Mouse (Mus musculus) intestine, embryonic 14.5 days (tissue): Measurements from ENCODE around the gene Alk. TPM values are rescaled to one million over a fixed set of nuclear protein-coding genes. Genes with fewer than 3 reads are reported as not detected.

Source experiments
- ATAC-seq: fragments of 200-750 bp; cut with Nextera tagmentation; replicated peaks from 2 replicates; pipeline ENCODE4 v1.8.0; 2017; ENCODE audit warnings: low read depth, moderate number of reproducible peaks, moderate TSS enrichment, moderate library complexity; ENCODE audit not compliant: low FRiP score, low TSS enrichment
- DNase-seq: peaks from one replicate; pipeline ENCODE4 v3.0.0-alpha.2; 2018; ENCODE audit warnings: low spot score
- H3K27ac ChIP-seq: fragments of 300-500 bp; sonication (generic); 2 replicates; pipeline ENCODE4 v1.5.1; 2014; ENCODE audit warnings: low read depth, mild to moderate bottlenecking, control low read depth
- H3K27me3 ChIP-seq: fragments of 300-500 bp; sonication (generic); replicated peaks from 2 replicates; pipeline ENCODE4 v1.6.1; 2014; ENCODE audit warnings: low read length, control low read depth; ENCODE audit not compliant: control insufficient read depth, insufficient read depth
- H3K36me3 ChIP-seq: fragments of 300-500 bp; sonication (generic); 2 replicates; pipeline ENCODE4 v1.6.1; 2014; ENCODE audit warnings: low read length, control low read depth; ENCODE audit not compliant: control insufficient read depth, insufficient read depth
- H3K4me1 ChIP-seq: fragments of 300-500 bp; sonication (generic); replicated peaks from 2 replicates; pipeline ENCODE4 v1.6.1; 2014; ENCODE audit warnings: low read length, control low read depth, mixed read lengths; ENCODE audit not compliant: control insufficient read depth, insufficient read depth
- H3K4me2 ChIP-seq: fragments of 300-500 bp; sonication (generic); 2 replicates; pipeline ENCODE4 v1.6.1; 2014; ENCODE audit warnings: low read length
- H3K4me3 ChIP-seq: fragments of 300-500 bp; sonication (generic); 2 replicates; pipeline ENCODE4 v1.5.1; 2014; ENCODE audit warnings: low read depth, low read length, control low read depth, mixed read lengths
- H3K9ac ChIP-seq: fragments of 300-500 bp; sonication (generic); 2 replicates; pipeline ENCODE4 v1.6.1; 2014; ENCODE audit warnings: mild to moderate bottlenecking, low read length
- H3K9me3 ChIP-seq: fragments of 300-500 bp; sonication (generic); 2 replicates; pipeline ENCODE4 v1.6.1; 2016; ENCODE audit warnings: low read length, control low read depth; ENCODE audit not compliant: control insufficient read depth
- WGBS: fragments of 180-500 bp; shearing (Covaris S2); extraction: QIAGEN DNeasy Blood & Tissue Kit; methylation state at CpG from one replicate; pipeline ENCODE4 v1.1.7; 2014; 5-methylcytosine and 5-hydroxymethylcytosine counted together
- polyA plus RNA-seq: library from polyadenylated mRNA; unstranded; fragments of >200 nt; fragmentation: Nextera tagmentation; extraction: Ambion mirVana; gene quantifications from 2 replicates; pipeline ENCODE4 v1.2.1, GENCODE M21; 2014

The Alk gene
- polyA plus RNA-seq, 1 experiment from 2014 or later = 0.61 TPM

- WGBS = 62% methylated on average over 5 of the region's 5 CpGs
- no peak overlapping the region for H3K4me2 ChIP-seq
- H3K27me3 ChIP-seq = 0 out of 2 replicates have a peak, but pooled peaks cover 2% of the 10 kb centered on the region
- no peak overlapping the region for H3K4me3 ChIP-seq
- no peak overlapping the region for H3K27ac ChIP-seq
- no peaks in the 10 kb centered on the region for H3K36me3 ChIP-seq
- no peak for DNase-seq
- no peak for ATAC-seq
- no peaks in the 10 kb centered on the region for H3K9me3 ChIP-seq
- no peak overlapping the region for H3K9ac ChIP-seq
- no peaks in the 10 kb centered on the region for H3K4me1 ChIP-seq
These were observed 731.5 kb downstream of the Alk start for GRCm38 (mm10) chr17:71872976-71873375.

- WGBS = 77% methylated on average over 7 of the region's 7 CpGs
- Histone ChIP-seq H3K36me3 (no peaks in the 10 kb centered on the region), H3K9me3 (no peaks in the 10 kb centered on the region), H3K4me2 (no peak overlapping the region), H3K27ac (no peak overlapping the region), H3K9ac (no peak overlapping the region), H3K4me3 (no peak overlapping the region), H3K4me1 (no peaks in the 10 kb centered on the region), H3K27me3 (0 out of 2 replicates have a peak, but pooled peaks cover 2% of the 10 kb centered on the region)
- DNase-seq (no peak), ATAC-seq (no peak)
These were observed 732.4 kb downstream of the Alk start for GRCm38 (mm10) chr17:71871981-71872380.

- Histone ChIP-seq H3K36me3 (no peaks in the 10 kb centered on the region), H3K4me2 (no peak overlapping the region), H3K27ac (no peak overlapping the region), H3K9me3 (no peaks in the 10 kb centered on the region), H3K27me3 (0 out of 2 replicates have a peak, but pooled peaks cover 2% of the 10 kb centered on the region), H3K9ac (no peak overlapping the region), H3K4me3 (no peak overlapping the region), H3K4me1 (no peaks in the 10 kb centered on the region)
- 92% methylated on average over 1 of the region's 1 CpGs for WGBS
- ATAC-seq = 0 out of 2 replicates have a peak, but pooled peaks have one; percentile 4
- no peak for DNase-seq
These were observed 733.8 kb downstream of the Alk start for GRCm38 (mm10) chr17:71870641-71871040.

- 85% methylated on average over 8 of the region's 8 CpGs for WGBS
- DNase-seq (no peak), ATAC-seq (0 out of 2 replicates have a peak, but pooled peaks have one; percentile 19)
- Histone ChIP-seq H3K27ac (no peak overlapping the region), H3K9me3 (no peaks in the 10 kb centered on the region), H3K27me3 (0 out of 2 replicates have a peak, but pooled peaks cover 2% of the 10 kb centered on the region), H3K9ac (no peak overlapping the region), H3K4me1 (no peaks in the 10 kb centered on the region), H3K4me3 (no peak overlapping the region), H3K4me2 (no peak overlapping the region), H3K36me3 (no peaks in the 10 kb centered on the region)
These were observed 734.2 kb downstream of the Alk start for GRCm38 (mm10) chr17:71870232-71870621.

- Histone ChIP-seq H3K27me3 (0 out of 2 replicates have a peak, but pooled peaks cover 2% of the 10 kb centered on the region), H3K4me3 (peak overlapping the region; percentile 43), H3K9me3 (no peaks in the 10 kb centered on the region), H3K27ac (no peak overlapping the region), H3K36me3 (no peaks in the 10 kb centered on the region), H3K9ac (peak overlapping the region; percentile 53), H3K4me1 (no peaks in the 10 kb centered on the region), H3K4me2 (peak overlapping the region; percentile 89)
- ATAC-seq (peak; percentile 60), DNase-seq (peak; percentile 76)
- 6% methylated on average over 58 of the region's 60 CpGs for WGBS
These were observed 734.8 kb downstream of the Alk start for GRCm38 (mm10) chr17:71869372-71870231.

- H3K36me3 ChIP-seq = no peaks in the 10 kb centered on the region
- no peak overlapping the region for H3K27ac ChIP-seq
- H3K4me3 ChIP-seq = no peak overlapping the region
- H3K4me2 ChIP-seq = no peak overlapping the region; the same call in 1 of the 2 replicates
- ATAC-seq (no peak), DNase-seq (no peak)
- no peaks in the 10 kb centered on the region for H3K4me1 ChIP-seq
- 94% methylated on average over 12 of the region's 12 CpGs for WGBS
- H3K27me3 ChIP-seq = 0 out of 2 replicates have a peak, but pooled peaks cover 2% of the 10 kb centered on the region
- H3K9ac ChIP-seq = no peak overlapping the region
- no peaks in the 10 kb centered on the region for H3K9me3 ChIP-seq
These were observed 735.6 kb downstream of the Alk start for GRCm38 (mm10) chr17:71868828-71869227.

GRCm38 (mm10) chr17:71867892-71868291 is 736.5 kb downstream of the Alk start:
- Histone ChIP-seq H3K27ac (no peak overlapping the region), H3K9me3 (no peaks in the 10 kb centered on the region), H3K4me2 (no peak overlapping the region), H3K36me3 (no peaks in the 10 kb centered on the region), H3K9ac (no peak overlapping the region), H3K4me1 (no peaks in the 10 kb centered on the region), H3K4me3 (no peak overlapping the region), H3K27me3 (0 out of 2 replicates have a peak, but pooled peaks cover 2% of the 10 kb centered on the region)
- no peak for DNase-seq
- 88% methylated on average over 2 of the region's 2 CpGs for WGBS
- no peak for ATAC-seq

- no peak overlapping the region for H3K9ac ChIP-seq
- ATAC-seq = no peak
- no peak overlapping the region for H3K4me3 ChIP-seq
- H3K4me1 ChIP-seq = no peaks in the 10 kb centered on the region
- no peak overlapping the region for H3K4me2 ChIP-seq
- H3K9me3 ChIP-seq = no peaks in the 10 kb centered on the region
- DNase-seq = no peak
- WGBS = 58% methylated on average over 5 of the region's 5 CpGs
- no peak overlapping the region for H3K27ac ChIP-seq
- H3K36me3 ChIP-seq = no peaks in the 10 kb centered on the region
- 0 out of 2 replicates have a peak, but pooled peaks cover 2% of the 10 kb centered on the region for H3K27me3 ChIP-seq
These were observed 739.0 kb downstream of the Alk start for GRCm38 (mm10) chr17:71865437-71865836.
